Mouse (Mus musculus) liver, embryonic 14.5 days (tissue): Measurements from ENCODE around the gene Lamp2.

Source experiments
- CTCF ChIP-seq: IDR thresholded peaks from 2 replicates; pipeline ENCODE4 v1.5.1; 2016; ENCODE audit warnings: antibody characterized with exemption, low read depth, control low read depth
- EP300 ChIP-seq: IDR thresholded peaks from 2 replicates; pipeline ENCODE4 v1.6.1; 2016; ENCODE audit warnings: antibody characterized with exemption, low read depth

DNA sequence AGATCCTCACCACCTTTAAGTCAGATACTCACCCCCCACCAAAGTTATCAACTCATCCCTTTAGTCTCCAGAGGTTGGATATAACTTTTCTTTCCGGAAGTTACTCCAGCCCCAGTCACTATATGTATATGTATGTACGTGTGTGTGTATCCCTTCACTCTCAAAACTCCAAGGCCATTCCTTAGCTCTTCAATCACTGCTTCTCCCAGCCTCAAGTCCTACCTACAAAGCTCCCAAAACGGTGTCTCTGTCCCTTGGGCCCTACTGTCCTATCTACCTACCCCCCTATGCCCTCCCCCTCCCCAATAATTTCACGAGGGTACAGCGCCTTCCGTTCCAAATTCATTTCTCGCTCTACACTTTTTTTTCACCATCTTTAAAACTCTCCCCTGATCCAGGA is 780 bp downstream of the Lamp2 start:
- no peak for TF ChIP-seq CTCF
- no peak for TF ChIP-seq EP300
